Mouse (Mus musculus) intestine, embryonic 16.5 days (tissue): ENCODE results near the gene Ehd1. TPM values are rescaled to one million over a fixed set of nuclear protein-coding genes. Genes with fewer than 3 reads are reported as not detected.

Experiments used
- ATAC-seq: fragments of 200-750 bp; cut with Nextera tagmentation; 2 replicates; pipeline ENCODE4 v1.8.0; 2017; ENCODE audit warnings: moderate TSS enrichment, moderate library complexity
- H3K27ac ChIP-seq: fragments of 300-500 bp; sonication (generic); 2 replicates; pipeline ENCODE4 v1.5.1; 2014; ENCODE audit warnings: mild to moderate bottlenecking, low read length
- H3K27me3 ChIP-seq: fragments of 300-500 bp; sonication (generic); replicated peaks from 2 replicates; pipeline ENCODE4 v1.6.1; 2014; ENCODE audit warnings: low read length, control low read depth, mixed read lengths; ENCODE audit not compliant: control insufficient read depth, insufficient read depth
- H3K36me3 ChIP-seq: fragments of 300-500 bp; sonication (generic); 2 replicates; pipeline ENCODE4 v1.6.1; 2014; ENCODE audit warnings: low read length, control low read depth; ENCODE audit not compliant: control insufficient read depth, insufficient read depth
- H3K4me1 ChIP-seq: fragments of 300-500 bp; sonication (generic); 2 replicates; pipeline ENCODE4 v1.6.1; 2014; ENCODE audit warnings: low read length, control low read depth, mixed read lengths; ENCODE audit not compliant: control insufficient read depth, insufficient read depth
- H3K4me2 ChIP-seq: fragments of 300-500 bp; sonication (generic); 2 replicates; pipeline ENCODE4 v1.6.1; 2014; ENCODE audit warnings: low read depth, low read length, control low read depth
- H3K4me3 ChIP-seq: fragments of 300-500 bp; sonication (generic); 2 replicates; pipeline ENCODE4 v1.5.1; 2014; ENCODE audit warnings: mild to moderate bottlenecking, low read length
- H3K9ac ChIP-seq: fragments of 300-500 bp; sonication (generic); 2 replicates; pipeline ENCODE4 v1.6.1; 2014; ENCODE audit warnings: low read depth, low read length
- H3K9me3 ChIP-seq: fragments of 300-500 bp; sonication (generic); 2 replicates; pipeline ENCODE4 v1.6.1; 2016; ENCODE audit warnings: low read length, control low read depth; ENCODE audit not compliant: control insufficient read depth
- WGBS: fragments of 180-500 bp; shearing (Covaris S2); extraction: QIAGEN DNeasy Blood & Tissue Kit; methylation state at CpG from one replicate; pipeline ENCODE4 v1.1.7; 2014; 5-methylcytosine and 5-hydroxymethylcytosine counted together
- polyA plus RNA-seq: library from polyadenylated mRNA; unstranded; fragments of >200 nt; fragmentation: Nextera tagmentation; extraction: Ambion mirVana; gene quantifications from 2 replicates; pipeline ENCODE4 v1.2.1, GENCODE M21; 2015

The Ehd1 gene
- polyA plus RNA-seq, result 135 and 158 TPM in 2 replicates

GRCm38 (mm10) chr19:6276426-6277421, at the start of gene Ehd1:
Gene Ehd1, plus strand, starts transcription at chr19:6276725.
- Histone ChIP-seq H3K27ac (peak within 1 kb of the TSS; percentile 84), H3K9ac (peak within 1 kb of the TSS; percentile 86), H3K4me1 (peaks cover 43% of the 10 kb centered on the region), H3K36me3 (no peaks in the 10 kb centered on the region), H3K4me3 (peak within 1 kb of the TSS; percentile 82), H3K9me3 (no peaks in the 10 kb centered on the region), H3K4me2 (peak within 1 kb of the TSS; percentile 86), H3K27me3 (no peaks in the 10 kb centered on the region)
- peak; percentile 89 for ATAC-seq
- under 1% methylated on average over 105 of the region's 106 CpGs for WGBS

DNA sequence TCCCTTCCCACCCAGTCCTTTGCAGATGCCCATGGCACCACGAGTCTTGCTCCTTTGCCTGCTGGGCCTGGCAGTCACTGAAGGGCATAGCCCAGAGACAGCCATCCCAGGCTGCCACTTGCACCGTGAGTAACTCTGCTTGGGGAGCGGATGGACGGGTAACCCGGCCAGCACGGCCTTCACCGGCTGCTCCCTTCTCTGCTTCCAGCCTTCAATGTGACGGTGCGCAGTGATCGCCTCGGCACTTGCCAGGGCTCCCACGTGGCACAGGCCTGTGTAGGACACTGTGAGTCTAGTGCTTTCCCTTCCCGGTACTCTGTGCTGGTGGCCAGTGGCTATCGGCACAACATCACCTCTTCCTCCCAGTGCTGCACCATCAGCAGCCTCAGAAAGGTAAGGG, 49.8 kb upstream of the Ehd1 start:
- Histone ChIP-seq H3K9me3 (no peaks in the 10 kb centered on the region), H3K9ac (no peak overlapping the region), H3K4me2 (no peak overlapping the region), H3K27ac (no peak overlapping the region), H3K27me3 (no peaks in the 10 kb centered on the region), H3K4me1 (peaks cover 4% of the 10 kb centered on the region; the same call in 1 of the 2 replicates), H3K4me3 (no peak overlapping the region), H3K36me3 (0 out of 2 replicates have a peak, but pooled peaks cover 5% of the 10 kb centered on the region)
- 87% methylated on average over 14 of the region's 14 CpGs for WGBS
- no peak for ATAC-seq

DNA sequence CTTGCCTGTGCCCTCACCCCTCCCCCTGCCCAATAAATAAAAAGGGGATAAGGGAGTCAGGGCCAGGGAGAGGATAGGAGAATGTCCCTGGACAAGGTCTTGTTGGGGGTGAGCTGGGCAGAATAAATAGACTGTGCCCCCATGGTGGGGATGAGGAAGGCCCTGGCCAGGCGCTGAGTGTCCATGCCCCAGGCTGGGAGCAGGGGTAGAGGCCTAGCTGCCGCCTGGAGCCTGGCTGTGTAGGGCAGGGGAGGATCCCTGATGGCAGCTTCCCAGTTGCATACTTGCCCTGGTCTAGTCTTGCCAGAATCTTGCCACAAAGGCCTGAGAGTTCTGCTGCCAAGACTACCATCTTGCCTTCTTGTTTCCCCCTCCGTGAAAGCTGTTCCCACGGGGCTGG, 48.7 kb upstream of the Ehd1 start:
- no peak overlapping the region for H3K4me2 ChIP-seq
- H3K36me3 ChIP-seq, result 0 out of 2 replicates have a peak, but pooled peaks cover 5% of the 10 kb centered on the region
- WGBS, result 81% methylated on average over 4 of the region's 4 CpGs
- no peak for ATAC-seq
- no peak overlapping the region for H3K4me3 ChIP-seq
- H3K9ac ChIP-seq, result no peak overlapping the region
- H3K27ac ChIP-seq, result no peak overlapping the region
- H3K27me3 ChIP-seq, result no peaks in the 10 kb centered on the region
- peaks cover 4% of the 10 kb centered on the region; the same call in 1 of the 2 replicates for H3K4me1 ChIP-seq
- no peaks in the 10 kb centered on the region for H3K9me3 ChIP-seq

DNA sequence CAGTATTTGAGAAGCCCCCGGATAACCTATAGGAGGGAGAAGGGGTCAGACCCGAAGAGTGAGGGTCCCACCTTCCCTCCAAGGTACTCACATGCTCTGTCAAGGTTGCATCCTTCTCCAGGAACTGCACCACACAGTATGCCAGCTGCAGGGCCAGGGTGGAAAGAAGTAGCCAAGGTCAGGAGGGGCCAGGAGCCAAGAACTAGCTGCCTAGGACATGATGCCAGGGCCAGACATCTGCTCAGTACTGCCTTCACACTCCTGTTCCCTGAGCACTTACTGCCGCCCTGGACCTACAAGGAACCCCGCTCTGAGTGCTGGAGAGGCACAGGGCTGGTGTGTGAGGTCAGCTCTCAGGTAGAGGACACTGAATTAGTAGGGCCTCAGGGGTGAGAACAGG, 46.1 kb upstream of the Ehd1 start:
- H3K4me1 ChIP-seq, result peaks cover 16% of the 10 kb centered on the region
- H3K9ac ChIP-seq, result no peak overlapping the region
- no peak overlapping the region for H3K4me2 ChIP-seq
- H3K9me3 ChIP-seq, result no peaks in the 10 kb centered on the region
- no peak overlapping the region for H3K4me3 ChIP-seq
- WGBS, result 88% methylated on average over 4 of the region's 4 CpGs
- H3K36me3 ChIP-seq, result 0 out of 2 replicates have a peak, but pooled peaks cover 5% of the 10 kb centered on the region
- H3K27ac ChIP-seq, result no peak overlapping the region
- no peak for ATAC-seq
- no peaks in the 10 kb centered on the region for H3K27me3 ChIP-seq

DNA sequence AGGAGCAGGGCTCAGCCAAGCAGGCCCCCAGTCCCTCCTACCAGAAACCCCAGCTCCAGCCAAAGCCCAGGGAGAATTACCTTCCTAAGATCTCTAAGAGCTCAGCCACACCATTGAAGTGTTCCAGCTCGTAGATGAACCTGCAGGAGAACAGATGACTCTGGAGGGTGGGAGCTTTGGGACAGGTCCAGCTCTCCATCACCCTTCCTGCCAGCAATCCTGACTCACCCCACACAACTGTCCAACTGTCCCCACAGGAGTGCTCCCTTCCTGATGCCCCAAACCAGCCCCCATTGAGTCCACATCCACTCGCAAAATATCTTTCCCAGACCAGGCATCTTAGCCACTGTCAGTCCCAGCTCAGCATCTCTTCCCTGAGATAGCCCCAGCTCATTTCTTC, 45.5 kb upstream of the Ehd1 start:
- H3K9ac ChIP-seq, result no peak overlapping the region
- H3K9me3 ChIP-seq, result no peaks in the 10 kb centered on the region
- H3K4me1 ChIP-seq, result peaks cover 15% of the 10 kb centered on the region
- WGBS, result 80% methylated on average over 2 of the region's 2 CpGs
- H3K27me3 ChIP-seq, result no peaks in the 10 kb centered on the region
- 0 out of 2 replicates have a peak, but pooled peaks cover 5% of the 10 kb centered on the region for H3K36me3 ChIP-seq
- no peak overlapping the region for H3K27ac ChIP-seq
- no peak overlapping the region for H3K4me3 ChIP-seq
- no peak for ATAC-seq
- no peak overlapping the region for H3K4me2 ChIP-seq

DNA sequence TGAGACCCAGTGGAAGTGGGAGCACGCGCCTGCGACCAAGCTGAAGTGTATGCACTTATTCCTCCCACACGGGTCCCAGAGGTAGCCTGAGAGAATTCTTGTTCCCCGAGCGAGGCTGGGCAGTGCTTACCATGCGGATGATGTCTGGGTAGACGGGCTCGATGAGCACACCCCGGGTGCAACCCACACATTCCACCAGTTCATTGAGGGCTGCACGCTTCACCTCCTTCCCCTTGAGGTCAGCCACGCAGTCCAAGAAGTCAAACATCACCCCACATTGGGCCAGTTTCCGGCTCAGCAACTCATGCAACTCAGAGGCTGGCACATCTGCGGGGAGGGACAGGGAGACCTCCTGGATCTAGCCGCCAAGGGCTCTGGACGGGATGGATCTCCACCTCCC, 42.9 kb upstream of the Ehd1 start:
- H3K4me3 ChIP-seq, result no peak overlapping the region

DNA sequence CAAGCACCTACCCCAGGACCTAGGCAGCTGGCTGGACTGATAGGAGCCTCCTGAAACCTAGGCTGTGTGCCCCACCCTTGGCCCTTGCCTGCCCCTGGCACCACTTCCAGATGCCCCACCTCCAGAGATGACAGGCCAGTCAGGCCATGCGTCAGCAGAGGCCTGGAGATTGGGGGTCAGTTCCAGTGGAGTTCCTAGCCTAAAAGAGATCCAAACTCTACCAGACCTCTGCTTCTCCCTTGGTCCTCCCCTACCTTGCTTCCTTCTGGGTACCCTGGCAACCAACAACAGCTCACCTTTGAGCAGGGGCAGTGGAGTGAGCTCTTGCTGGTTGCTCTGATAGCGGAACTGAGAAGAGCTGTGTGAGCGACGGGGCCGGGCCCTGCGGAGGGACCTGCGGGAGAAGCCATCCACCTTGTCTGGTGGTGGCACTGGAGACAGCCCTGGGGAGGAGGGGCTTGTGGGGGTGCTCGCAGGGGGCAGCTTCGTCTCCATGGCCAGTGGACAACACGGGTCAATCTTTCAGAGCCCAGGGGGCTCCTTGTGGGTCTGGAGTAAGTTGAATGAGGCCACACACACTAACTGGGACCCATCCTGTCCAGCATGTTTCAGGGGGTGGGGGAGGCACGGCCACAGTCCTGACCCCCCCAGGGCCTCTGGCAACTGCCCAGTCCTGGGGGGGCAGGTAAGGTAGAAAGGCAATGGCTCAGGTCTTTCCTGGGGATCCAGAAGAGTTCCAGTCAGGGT, 42.0 kb upstream of the Ehd1 start:
- Histone ChIP-seq H3K4me1 (peaks cover 15% of the 10 kb centered on the region), H3K36me3 (0 out of 2 replicates have a peak, but pooled peaks cover 5% of the 10 kb centered on the region), H3K27me3 (no peaks in the 10 kb centered on the region), H3K9me3 (no peaks in the 10 kb centered on the region), H3K4me3 (peak overlapping the region; percentile 83), H3K9ac (peak overlapping the region; percentile 87), H3K4me2 (peak overlapping the region; percentile 85), H3K27ac (no peak overlapping the region)
- 70% methylated on average over 11 of the region's 11 CpGs for WGBS
- no peak for ATAC-seq

More for the DNA sequence above, 42.9 kb upstream of the Ehd1 start:
- Histone ChIP-seq H3K4me1 (peaks cover 15% of the 10 kb centered on the region), H3K27me3 (no peaks in the 10 kb centered on the region), H3K9me3 (no peaks in the 10 kb centered on the region), H3K27ac (no peak overlapping the region), H3K36me3 (0 out of 2 replicates have a peak, but pooled peaks cover 5% of the 10 kb centered on the region), H3K9ac (no peak overlapping the region), H3K4me2 (no peak overlapping the region)
- ATAC-seq, result no peak
- WGBS, result 90% methylated on average over 16 of the region's 16 CpGs

DNA sequence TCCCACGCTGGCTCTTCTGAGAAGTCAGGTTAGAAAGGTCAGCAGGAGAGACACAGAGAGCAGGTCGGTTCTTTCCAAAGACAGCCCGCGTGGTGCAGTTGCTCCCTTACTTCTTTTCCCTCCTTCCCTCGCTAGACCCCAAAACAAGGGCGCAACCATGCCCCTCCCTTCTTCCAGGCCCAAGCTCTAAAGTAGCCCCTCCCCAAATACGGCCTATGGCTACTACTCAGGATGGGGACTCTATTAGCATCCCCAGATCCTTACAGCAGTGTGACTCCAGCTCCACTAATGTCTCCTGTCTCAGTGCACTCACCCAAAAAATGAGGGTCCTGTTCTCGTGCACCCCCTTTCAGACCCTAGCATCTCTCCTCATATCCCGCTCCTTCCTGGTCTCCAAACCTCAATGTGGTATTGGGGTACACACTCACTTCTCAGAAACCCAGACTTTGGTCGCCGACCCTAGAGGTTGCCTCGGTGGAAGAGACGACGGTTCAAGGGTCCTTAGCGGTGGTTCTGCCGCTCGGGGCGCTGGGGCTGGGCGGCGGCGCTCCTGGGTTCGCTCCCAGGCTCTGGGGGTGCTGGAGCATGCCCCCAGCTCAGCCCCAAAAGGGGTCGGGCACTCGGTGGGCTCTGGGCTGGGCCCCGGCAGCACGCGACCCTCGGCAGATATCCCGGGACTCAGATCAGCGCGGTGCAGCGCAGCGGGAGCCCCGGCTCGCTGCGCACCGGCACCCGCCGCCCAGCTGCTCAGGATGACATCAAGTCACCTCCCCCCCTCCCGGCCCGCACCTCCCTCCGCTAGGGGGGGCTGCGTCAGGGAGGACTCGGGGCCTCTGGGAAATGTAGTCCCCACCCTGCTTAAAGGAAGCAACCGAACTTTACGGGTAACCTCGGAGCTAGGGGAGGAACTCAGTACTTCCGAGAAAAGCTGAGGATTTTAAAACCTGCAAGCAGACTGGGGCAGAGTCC, 41.2 kb upstream of the Ehd1 start, which contains the start of gene Ppp2r5b:
Ppp2r5b (minus strand) TSS at position 789 of the 969 bp plus-strand sequence.
- H3K4me2 ChIP-seq, result peak within 1 kb of the TSS; percentile 85
- peak within 1 kb of the TSS; percentile 96 for H3K27ac ChIP-seq
- H3K9ac ChIP-seq, result peak within 1 kb of the TSS; percentile 87
- peaks cover 15% of the 10 kb centered on the region for H3K4me1 ChIP-seq
- H3K27me3 ChIP-seq, result no peaks in the 10 kb centered on the region
- H3K4me3 ChIP-seq, result peak within 1 kb of the TSS; percentile 83
- H3K9me3 ChIP-seq, result no peaks in the 10 kb centered on the region
- WGBS, result 3% methylated on average over 47 of the region's 48 CpGs
- H3K36me3 ChIP-seq, result 0 out of 2 replicates have a peak, but pooled peaks cover 5% of the 10 kb centered on the region
- peak; percentile 96 for ATAC-seq
